Mouse (Mus musculus) liver, embryonic 14.5 days (tissue): Measurements from ENCODE around the gene Atxn2l.

Experiments used
- CTCF ChIP-seq: IDR thresholded peaks from 2 replicates; pipeline ENCODE4 v1.5.1; 2016; ENCODE audit warnings: antibody characterized with exemption, low read depth, control low read depth
- EP300 ChIP-seq: IDR thresholded peaks from 2 replicates; pipeline ENCODE4 v1.6.1; 2016; ENCODE audit warnings: antibody characterized with exemption, low read depth

- no peak for TF ChIP-seq CTCF
- TF ChIP-seq EP300: no peak
Measured at GRCm38 (mm10) chr7:126535766-126536165, 32.5 kb upstream of the Atxn2l start.
